Mouse (Mus musculus) ES-E14 (cell line): ENCODE results near the gene Rem2. TPM values are rescaled to one million over a fixed set of nuclear protein-coding genes. Genes with fewer than 3 reads are reported as not detected.

Experiments
- DNase-seq: peaks from one replicate; pipeline ENCODE4 v3.0.0-alpha.2; 2013; ENCODE audit warnings: low read depth, low spot score
- H3K27ac ChIP-seq: 2 replicates; pipeline ENCODE4 v1.5.1; 2012; ENCODE audit warnings: low read depth, mild to moderate bottlenecking, low read length, moderate library complexity, mixed read lengths; ENCODE audit not compliant: poor library complexity, insufficient read depth, severe bottlenecking
- H3K36me3 ChIP-seq: 2 replicates; pipeline ENCODE4 v1.6.1; 2012; ENCODE audit warnings: mild to moderate bottlenecking, low read length, moderate library complexity, mixed read lengths; ENCODE audit not compliant: control insufficient read depth, poor library complexity, insufficient read depth, severe bottlenecking
- H3K4me1 ChIP-seq, 2 experiments: fragments of 150-350 bp in 1 of 2; sonication (generic) in 1 of 2; 2 replicates each; pipeline ENCODE4 v1.6.1; 2012; ENCODE audit warnings: low read length in 2 of 2, mild to moderate bottlenecking in 1 of 2, mixed read lengths in 1 of 2; ENCODE audit not compliant: control insufficient read depth in 2 of 2, insufficient read depth in 2 of 2, poor library complexity in 1 of 2
- H3K4me3 ChIP-seq, 2 experiments: fragments of 150-350 bp in 1 of 2; sonication (generic) in 1 of 2; 2 replicates each; pipeline ENCODE4 v1.5.1; 2012; ENCODE audit warnings: low read length in 2 of 2, low read depth in 1 of 2, mild to moderate bottlenecking in 1 of 2, mixed read lengths in 1 of 2; ENCODE audit not compliant: insufficient read depth in 1 of 2, poor library complexity in 1 of 2, severe bottlenecking in 1 of 2
- H3K9ac ChIP-seq: 2 replicates; pipeline ENCODE4 v1.6.1; 2012; ENCODE audit warnings: low read depth, mild to moderate bottlenecking, low read length, mixed read lengths; ENCODE audit not compliant: poor library complexity, insufficient read depth, severe bottlenecking
- H3K9me3 ChIP-seq: fragments of 150-350 bp; sonication (generic); 2 replicates; pipeline ENCODE4 v1.6.1; 2012; ENCODE audit warnings: low read depth, mild to moderate bottlenecking, low read length; ENCODE audit not compliant: control insufficient read depth, insufficient read depth
- CHD2 ChIP-seq: IDR thresholded peaks from 2 replicates; pipeline ENCODE4 v1.6.1; 2014; ENCODE audit warnings: mild to moderate bottlenecking, low read depth, low read length, inconsistent platforms
- HCFC1 ChIP-seq: IDR thresholded peaks from 2 replicates; pipeline ENCODE4 v1.6.1; 2012; ENCODE audit warnings: low read length, inconsistent platforms, borderline replicate concordance; ENCODE audit not compliant: insufficient read depth
- MAFK ChIP-seq: IDR thresholded peaks from 2 replicates; pipeline ENCODE4 v1.6.1; 2014; ENCODE audit warnings: mild to moderate bottlenecking, low read depth, low read length, inconsistent platforms; ENCODE audit not compliant: insufficient read depth
- ZC3H11A ChIP-seq: IDR thresholded peaks from 2 replicates; pipeline ENCODE4 v1.6.1; 2012; ENCODE audit warnings: low read depth, mild to moderate bottlenecking, inconsistent platforms, low read length, borderline replicate concordance
- ZNF384 ChIP-seq: IDR thresholded peaks from 2 replicates; pipeline ENCODE4 v1.6.1; 2012; ENCODE audit warnings: low read depth, low read length, inconsistent platforms
- in situ Hi-C, 2 experiments: fragments of 600-800 bp; cut with MboI; formaldehyde crosslinking; loops; one replicate each; pipeline ENCODE4 v1.15.1; 2025; ENCODE audit warnings: low sequenced_read_pairs in 2 of 2, inconsistent platforms in 1 of 2; ENCODE audit not compliant: unreplicated experiment in 2 of 2
- total RNA-seq: library from RNA; depleted of rRNA; stranded (reverse); fragments of 300-350 nt; gene quantifications from 2 replicates; pipeline ENCODE4 v1.2.3, GENCODE M21; 2012

The Rem2 gene
- total RNA-seq, 1 experiment = 0.85 TPM

DNA sequence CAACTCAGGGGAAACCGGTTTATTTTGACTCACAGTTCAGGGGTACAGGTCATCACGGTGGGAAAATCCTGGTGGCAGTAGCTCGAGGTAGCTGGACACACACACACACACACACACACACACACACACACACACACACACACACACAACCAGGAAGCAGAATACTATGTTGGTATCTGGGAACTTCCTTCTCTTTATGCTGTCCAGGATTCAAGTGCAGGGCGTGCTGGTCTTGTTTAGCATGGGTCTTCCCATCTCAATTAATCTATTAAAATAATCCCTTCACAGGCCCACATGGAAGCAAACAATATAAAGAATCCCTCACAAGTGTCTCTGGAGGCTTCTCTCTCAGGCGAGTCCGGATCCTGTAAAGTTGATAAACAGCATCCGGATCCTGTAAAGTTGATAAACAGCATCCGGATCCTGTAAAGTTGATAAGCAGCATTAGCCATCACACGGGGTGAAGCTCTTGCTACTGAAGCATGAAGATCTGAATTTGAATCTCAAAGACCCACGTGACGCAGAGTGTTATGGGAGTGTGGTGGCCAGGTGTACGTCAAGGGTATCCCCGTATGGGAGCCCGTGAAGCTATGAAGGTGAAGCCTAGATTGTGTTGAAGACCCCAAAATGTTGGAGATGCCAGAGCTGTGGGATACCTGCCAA, 17.9 kb upstream of the Rem2 start:
- H3K9ac ChIP-seq = no peak overlapping the region
- no peaks in the 10 kb centered on the region for H3K4me1 ChIP-seq
- TF ChIP-seq CHD2 (no peak), HCFC1 (no peak), ZC3H11A (no peak), ZNF384 (no peak)
- no peaks in the 10 kb centered on the region for H3K36me3 ChIP-seq
- in situ Hi-C loops = loop anchor here in 1 of 2 experiments (25.0 kb wide), 1 partner anchor 396 kb away; no protein-coding TSS in a partner anchor
- no peaks in the 10 kb centered on the region for H3K9me3 ChIP-seq
- H3K4me3 ChIP-seq = no peak overlapping the region
- H3K27ac ChIP-seq = no peak overlapping the region
- no peak for DNase-seq

DNA sequence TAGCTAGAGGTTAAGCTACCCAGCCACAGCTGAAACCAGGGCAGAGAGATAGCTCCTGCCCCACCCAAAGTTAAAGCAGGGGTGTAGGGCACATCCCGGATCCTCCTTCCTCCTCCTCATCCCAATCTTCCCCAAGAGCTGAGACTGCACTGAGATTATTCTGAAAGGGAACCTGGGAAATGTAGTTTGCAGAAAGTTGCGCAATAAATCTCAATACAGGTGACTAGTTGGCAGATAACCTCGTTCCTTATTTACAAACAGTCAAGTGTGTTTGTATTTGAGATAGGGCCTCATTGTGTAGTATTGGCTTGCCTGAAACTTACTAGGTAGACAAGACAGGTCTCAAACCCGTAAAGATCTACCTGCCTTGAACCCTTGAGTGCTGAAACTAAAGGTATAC, 13.8 kb upstream of the Rem2 start:
- Histone ChIP-seq H3K36me3 (no peaks in the 10 kb centered on the region; the same call in 1 of the 2 replicates), H3K9ac (no peak overlapping the region), H3K4me3 (no peak overlapping the region), H3K9me3 (no peaks in the 10 kb centered on the region), H3K27ac (no peak overlapping the region), H3K4me1 (no peaks in the 10 kb centered on the region)
- in situ Hi-C loops = loop anchor here in 1 of 2 experiments (25.0 kb wide), 1 partner anchor 400 kb away; no protein-coding TSS in a partner anchor
- no peak for DNase-seq
- TF ChIP-seq ZNF384 = no peak
- no peak for TF ChIP-seq MAFK
- TF ChIP-seq CHD2 = no peak
- TF ChIP-seq ZC3H11A = no peak
- no peak for TF ChIP-seq HCFC1

DNA sequence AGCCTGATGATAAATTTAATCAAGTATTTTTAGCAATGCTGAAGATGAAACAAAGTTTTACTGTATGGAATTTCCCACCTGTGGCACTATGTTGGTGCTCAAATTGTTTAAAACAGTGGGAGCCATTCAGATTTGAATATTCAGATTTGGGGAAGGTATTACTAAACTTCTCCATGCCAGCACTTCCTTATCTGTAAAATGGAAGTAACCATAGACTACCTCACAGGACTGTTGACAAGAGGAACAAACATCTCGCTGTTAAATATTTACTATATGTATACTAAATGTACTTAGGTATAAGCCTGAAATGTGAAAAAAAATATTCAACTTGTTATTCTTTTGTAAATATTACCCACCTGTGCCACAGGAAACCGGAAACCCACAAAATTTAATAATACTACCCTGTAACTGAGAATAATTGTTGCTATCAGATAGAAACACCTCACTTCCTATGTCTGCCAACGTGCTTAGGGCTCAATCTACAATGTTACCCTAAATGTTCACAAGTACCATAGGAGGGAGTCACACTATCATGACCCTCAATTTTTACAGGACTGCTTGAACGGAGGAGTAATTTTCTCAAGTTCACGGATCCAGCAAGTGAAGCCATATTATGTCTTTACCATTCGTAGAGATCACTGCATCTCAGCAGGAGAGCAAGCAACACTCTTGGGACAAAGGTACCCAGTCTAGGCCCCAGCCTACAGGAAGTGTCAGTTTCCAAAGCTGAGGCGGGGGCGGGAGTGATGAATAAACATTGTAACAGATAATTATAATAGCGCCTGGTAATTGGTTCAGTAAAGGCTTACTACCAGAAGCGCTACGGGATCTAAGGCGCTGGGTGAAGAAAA, 12.6 kb upstream of the Rem2 start:
- Histone ChIP-seq H3K9me3 (no peaks in the 10 kb centered on the region), H3K27ac (no peak overlapping the region), H3K4me3 (peak overlapping the region; percentile 87 to 94), H3K9ac (peak overlapping the region; percentile 30; the same call in 1 of the 2 replicates), H3K4me1 (no peaks in the 10 kb centered on the region; a peak in 1 of 4 replicates), H3K36me3 (peaks cover 8% of the 10 kb centered on the region)
- TF ChIP-seq HCFC1 (no peak), MAFK (no peak), ZC3H11A (no peak)
- in situ Hi-C loops = loop anchor here in 1 of 2 experiments (25.0 kb wide), 1 partner anchor 401 kb away; no protein-coding TSS in a partner anchor
- no peak for DNase-seq

DNA sequence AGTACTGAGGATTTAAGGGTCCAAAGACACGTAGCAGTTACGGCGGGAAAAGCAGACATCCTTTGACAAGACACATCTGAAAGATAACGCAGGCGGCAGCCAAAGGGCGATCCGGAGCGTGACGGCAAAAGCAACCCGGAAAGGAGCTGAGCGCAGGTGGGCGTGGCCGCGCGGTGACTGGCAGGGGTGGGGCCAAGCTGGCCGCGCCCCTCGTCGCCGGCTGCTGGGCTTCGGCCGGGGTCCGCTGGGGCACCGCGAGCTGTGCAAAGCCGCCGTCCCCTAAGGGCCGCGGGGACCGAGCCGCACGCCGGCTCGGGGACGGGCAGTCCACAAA, 12.0 kb upstream of the Rem2 start, which contains the start of gene Lrp10:
TSS of gene Lrp10 (plus strand) at position 179 of the 334 bp plus-strand sequence.
- Histone ChIP-seq H3K9ac (peak within 1 kb of the TSS; percentile 72), H3K4me1 (no peaks in the 10 kb centered on the region; a peak in 1 of 4 replicates), H3K4me3 (peak within 1 kb of the TSS; percentile 87 to 94), H3K27ac (peak within 1 kb of the TSS; percentile 54), H3K9me3 (no peaks in the 10 kb centered on the region), H3K36me3 (peaks cover 14% of the 10 kb centered on the region)
- DNase-seq = peak; percentile 79
- in situ Hi-C loops = loop anchor here in 1 of 2 experiments (25.0 kb wide), 1 partner anchor 402 kb away; no protein-coding TSS in a partner anchor
- 0 out of 2 replicates have a peak, but pooled peaks have one; percentile 33 for TF ChIP-seq HCFC1
- TF ChIP-seq CHD2 = no peak
